Mouse (Mus musculus): ENCODE measurements around the gene Map2k4. TPM values are rescaled to one million over a fixed set of nuclear protein-coding genes. Genes with fewer than 3 reads are reported as not detected.

Gene Map2k4
- polyA plus RNA-seq, 1 experiment from 2014 or later, result 68.5 TPM

MicroRNA genes within 50 kb of the gene (microRNA counts, 519-probe panel; counts per million panel counts)
- microRNA mmu-miR-744, result not detected

Small RNAs within 50 kb of the gene (microRNA-seq; reads per million reads assigned to microRNA genes)
- 6,188 reads per million, percentile 92 among the genes with 10 or more reads in this experiment for gene Mir744

Other genes with a start within 250 kb of the Map2k4 start
- gene Zkscan6, start 18.9 kb upstream of the Map2k4 start, polyA plus RNA-seq (2015; fragmentation: Nextera tagmentation; extraction: Ambion mirVana), result 15.9 and 16.5 TPM in 2 replicates

Data from limb, embryonic 13.5 days (tissue).